Mouse (Mus musculus): ENCODE measurements at regions not wholly inside any gene's neighbourhood (a gene's known extent, or its start where the extent isn't known, plus 50 kb on each side); places are given as distances from the start of the nearest gene placed in this dataset.

DNA sequence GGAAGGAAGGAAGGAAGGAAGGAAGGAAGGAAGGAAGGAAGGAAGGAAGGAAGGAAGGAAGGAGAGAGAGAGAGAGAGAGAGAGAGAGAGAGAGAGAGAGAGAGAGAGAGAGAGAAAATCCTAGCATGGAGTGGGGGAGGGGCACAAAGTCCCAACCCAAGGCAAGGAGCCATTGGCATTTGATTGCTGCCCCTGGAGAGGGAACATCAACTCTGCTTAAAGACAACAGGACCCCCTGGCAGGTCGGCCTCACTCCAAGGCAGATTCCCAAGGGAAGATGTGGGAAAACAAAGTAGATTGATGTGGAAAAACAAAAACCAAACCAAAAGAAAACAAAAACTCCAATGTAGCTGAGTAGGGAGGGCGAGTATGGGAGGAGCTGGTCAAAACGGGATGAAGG, 49.9 kb upstream of the Fzd10 start:
- no peak for DNase-seq (ENCODE audit: low spot score in 2 of 2)

DNA sequence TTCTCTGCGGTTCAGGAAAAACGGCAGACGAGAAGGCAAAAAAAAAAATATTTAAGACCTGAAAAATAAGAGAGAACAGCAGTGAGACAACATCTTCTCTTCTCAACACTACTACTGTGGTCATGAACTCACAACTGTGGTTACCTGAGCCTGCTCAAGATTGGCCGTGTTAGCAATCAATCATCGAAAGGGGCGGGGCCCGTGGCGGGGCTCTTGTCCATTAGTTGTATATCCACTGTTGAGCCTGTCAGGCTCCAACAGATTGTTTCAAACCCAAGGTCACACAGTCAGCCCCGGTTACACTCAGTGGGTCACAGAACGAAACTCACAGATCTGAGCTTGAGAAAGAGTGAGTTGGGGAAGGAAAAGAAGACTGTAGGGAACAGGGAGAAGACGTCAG, 50.8 kb upstream of the Fzd10 start:
- DNase-seq (ENCODE audit: low spot score in 2 of 2), result no peak

DNA sequence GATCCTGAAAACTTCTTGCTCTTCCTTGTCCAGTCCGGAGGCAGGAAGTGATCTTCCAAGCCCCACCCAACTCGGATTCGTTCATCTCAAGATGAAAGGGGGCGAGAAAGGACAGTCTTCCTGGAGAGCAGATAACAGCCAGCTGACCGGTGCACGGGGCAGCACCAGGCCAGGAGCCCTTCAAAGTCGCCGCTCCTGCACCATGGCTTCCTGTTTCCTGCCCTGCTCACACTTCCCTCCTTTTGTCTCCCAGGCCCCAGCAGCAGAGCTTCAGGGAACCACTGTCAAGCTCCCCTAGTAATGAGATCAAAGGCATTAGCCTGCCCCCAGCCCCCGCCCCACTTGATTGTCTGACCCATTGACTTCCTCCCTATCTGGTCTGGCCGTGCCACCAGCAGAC, 58.6 kb upstream of the Fzd10 start:
- no peak for DNase-seq (ENCODE audit: low spot score in 2 of 2)

DNA sequence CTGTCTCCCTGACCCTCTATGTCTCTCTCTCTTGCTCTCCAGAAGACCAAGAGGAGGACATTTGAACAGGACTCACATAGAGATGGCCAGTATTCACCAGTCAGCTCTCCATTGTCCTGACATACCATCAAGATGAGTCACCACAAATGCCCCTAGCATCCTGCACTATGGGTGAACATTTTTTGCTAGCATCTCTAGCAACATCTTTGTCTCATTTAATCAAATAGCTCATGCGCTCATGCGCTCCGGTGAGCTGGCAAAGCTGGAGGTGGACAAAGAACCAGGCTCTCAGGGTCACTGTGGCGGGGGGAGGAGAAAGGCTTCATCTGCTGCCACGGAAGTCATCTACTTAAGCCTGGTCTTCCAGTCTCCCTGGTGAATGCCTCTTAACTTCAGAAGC, 62.0 kb upstream of the Fzd10 start:
- DNase-seq (ENCODE audit: low spot score in 2 of 2), result no peak

DNA sequence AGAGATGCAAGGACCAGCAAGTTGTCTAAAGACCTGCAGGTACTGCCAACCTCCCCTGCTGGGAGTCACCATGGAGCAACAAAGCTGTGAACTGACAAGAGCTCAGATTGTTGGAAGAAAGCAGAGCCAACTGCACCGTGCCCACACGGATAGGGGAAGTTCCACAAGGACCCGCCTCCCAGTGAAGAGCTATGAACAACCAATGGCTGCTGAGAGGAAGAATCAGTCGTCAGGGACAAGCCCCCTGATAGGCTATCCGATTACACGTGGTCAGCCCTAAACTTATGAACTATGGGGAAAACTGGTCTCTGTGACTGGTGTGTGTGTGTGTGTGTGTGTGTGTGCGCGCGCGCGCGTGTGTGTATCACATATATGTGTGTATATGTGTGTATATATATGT, 63.4 kb upstream of the Fzd10 start:
- no peak for DNase-seq (ENCODE audit: low spot score in 2 of 2)

DNA sequence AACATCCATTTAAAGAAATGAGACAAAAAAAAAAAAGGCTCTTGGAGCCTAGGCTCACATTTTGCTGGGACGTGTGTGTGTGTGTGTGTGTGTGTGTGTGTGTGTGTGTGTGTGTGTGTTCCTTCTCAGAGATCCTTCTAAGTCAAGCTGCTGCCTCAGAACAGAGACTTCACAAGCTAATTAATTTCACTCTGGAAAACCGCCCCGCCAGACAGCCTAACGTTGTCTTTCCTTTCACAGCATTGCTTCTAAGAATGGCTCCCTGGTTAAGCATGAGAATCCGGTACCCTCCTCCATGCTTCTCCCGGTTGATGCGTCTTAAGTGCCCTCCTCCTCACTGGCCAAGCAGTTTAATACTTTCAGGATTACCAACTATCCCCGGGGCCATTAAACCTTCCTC, 64.3 kb upstream of the Fzd10 start:
- no peak for DNase-seq (ENCODE audit: low spot score in 2 of 2)

DNA sequence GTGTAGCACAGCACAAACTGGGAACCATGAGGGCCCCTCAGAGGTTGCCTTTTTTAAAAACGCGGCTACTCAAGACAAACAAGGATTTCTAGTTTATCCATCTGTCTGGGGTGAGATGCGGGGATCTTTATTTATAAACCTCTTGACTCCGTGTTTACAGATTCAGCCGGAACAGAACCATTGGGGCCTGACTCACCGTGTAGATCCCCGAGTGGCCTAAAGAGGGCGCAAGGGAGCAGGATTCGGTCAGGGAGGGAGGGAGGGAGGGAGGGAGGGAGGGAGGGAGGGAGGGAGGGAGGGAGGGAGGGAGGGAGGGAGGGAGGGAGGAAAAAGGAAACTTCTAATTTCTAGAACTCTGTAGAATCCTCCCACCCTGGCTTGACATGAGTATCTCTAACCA, 73.4 kb upstream of the Fzd10 start:
- DNase-seq (ENCODE audit: low spot score in 2 of 2), result no peak

DNA sequence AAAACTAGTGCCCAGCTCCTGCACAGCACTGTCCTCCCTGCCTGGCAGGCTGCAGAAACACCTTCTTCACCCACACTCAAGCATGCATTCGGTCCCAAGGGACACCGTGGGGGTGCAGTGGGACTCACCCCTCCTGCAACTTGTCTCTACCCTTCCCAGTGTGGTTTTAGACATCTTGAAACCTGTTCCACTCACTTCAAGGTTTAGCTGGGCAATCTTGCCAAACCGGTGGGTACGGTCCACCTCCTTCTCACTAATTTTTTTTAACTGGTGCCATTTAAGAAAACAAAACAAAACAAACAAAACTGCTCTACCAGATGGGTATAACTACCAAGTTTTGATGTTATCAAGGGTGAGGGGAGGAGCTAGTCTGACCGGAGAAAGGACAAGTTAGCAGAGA, 74.2 kb upstream of the Fzd10 start:
- no peak for DNase-seq (ENCODE audit: low spot score in 2 of 2)

DNA sequence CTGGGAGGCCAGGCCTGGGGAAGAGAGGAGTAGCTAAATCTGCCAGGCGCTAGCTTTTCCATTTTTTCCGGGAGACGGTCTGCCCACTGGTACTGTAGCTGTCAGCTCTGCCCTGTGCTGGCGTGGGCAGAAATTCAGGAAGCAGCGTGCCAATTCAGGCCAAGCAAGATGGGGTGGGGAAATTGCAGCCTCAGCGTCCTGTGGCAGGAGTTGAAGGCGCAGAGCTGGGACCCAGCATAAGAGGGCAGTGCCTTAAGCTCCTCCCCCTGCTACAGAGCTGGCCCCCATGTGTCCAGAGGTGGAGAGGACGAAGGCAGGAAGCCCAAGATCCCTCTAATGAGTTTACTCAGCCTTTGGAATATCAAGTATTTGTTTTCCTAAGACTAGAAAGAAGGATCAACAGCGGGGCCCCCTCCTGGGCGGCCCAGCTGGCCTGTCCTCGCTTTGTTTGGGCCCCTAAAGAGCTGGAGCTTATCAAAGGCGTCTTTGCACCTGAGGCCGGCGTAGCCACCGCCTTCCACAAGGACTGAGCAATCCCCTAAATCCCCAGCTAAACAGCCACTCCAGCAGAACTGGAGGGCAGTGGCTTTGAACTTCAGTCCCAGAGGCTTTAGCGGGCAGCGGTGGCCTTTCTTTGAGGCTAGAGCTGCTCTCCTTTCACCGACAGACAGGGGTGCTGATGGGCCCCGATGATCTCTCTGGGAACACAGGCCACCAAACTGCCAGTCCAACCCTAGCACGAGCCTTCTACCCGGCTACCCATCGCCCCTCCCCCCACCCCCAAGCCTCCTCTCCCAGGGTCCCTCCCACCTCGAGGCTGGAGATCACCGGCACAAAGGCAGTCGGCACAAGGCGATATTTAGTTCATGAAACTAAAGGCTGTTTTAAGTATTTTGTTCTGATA, 76.0 kb upstream of the Fzd10 start:
- DNase-seq (ENCODE audit: low spot score in 2 of 2), result peak in 1 of 2 experiments; percentile 6

DNA sequence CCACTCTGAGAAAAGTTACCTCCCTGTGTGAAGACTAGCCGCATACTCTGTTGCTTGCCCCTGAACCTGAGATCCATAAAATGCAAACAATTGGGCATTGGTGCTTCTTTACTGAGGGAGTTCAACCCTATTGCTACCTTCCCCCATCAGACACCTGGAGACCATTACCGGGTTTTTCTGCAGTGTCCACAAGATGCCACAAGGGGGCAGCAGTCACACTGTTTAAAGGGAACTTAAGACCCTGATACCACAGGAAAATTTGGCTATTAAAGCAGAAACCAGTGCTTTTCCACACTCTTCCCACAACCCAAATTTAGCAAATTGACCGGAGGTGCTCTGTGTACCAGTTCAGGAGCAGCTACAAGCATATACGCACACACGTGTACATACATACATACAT, 78.0 kb upstream of the Fzd10 start:
- peak in 1 of 2 experiments; percentile 26 for DNase-seq (ENCODE audit: low spot score in 2 of 2)

DNA sequence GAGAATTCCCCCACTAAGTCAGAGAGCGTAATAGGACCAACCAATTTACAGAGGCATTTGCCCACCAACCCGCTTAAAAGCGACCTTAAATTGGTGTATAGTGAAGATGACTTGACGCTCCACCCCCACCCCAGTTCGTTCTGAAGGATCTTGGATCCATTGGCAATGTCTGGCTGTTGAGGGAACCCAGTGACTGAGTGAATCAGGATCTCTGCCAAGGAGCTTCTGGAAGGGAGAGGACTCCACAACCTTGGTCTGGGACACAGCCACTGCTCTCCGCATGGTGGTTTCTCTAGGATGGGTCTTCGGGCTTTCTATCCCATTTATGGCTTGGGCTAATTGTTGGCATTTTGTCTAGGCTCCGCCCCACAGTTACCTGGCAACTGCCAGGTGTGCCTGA, 83.3 kb upstream of the Fzd10 start:
- no peak for DNase-seq (ENCODE audit: low spot score in 2 of 2)

DNA sequence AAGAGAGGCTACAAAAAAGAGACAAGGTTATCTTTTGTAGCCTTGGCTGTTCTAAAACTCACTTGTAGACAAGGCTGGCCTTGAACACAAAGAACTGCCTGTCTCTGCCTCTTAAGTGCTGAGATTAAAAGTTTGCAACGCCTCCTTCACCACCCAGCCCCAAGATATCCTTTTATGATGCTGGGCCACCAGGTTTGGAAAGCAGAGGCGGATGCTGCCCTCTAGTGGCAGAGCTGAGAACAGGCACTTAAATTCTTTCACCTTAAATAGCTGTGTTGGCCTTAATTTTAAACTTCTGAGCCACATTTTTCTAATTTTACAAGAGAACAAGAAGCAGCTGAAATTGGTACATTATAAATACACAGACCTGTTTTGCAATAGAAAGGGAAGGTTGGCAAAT, 82.5 kb upstream of the Tmem132d start:
- no peak for DNase-seq (ENCODE audit: low spot score in 2 of 2)

DNA sequence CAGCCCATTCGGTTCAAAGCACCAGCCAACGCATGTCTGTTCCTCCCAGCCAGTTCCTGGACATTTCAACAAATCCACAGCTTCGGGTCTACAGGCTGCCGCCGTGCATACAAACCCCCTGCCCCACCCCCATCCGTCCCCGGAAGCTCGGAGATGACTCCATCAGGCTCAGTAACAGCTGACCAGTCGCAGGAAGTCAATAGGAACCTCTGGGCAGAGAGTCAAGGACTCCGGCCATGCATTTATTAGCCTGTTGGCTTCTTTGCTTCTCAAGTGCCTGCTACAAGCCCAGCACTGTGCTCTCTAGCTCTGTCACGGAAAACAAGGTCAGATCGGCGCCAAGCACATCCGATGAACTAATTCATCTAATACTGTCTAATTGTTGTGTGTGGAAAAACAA, 80.4 kb upstream of the Tmem132d start:
- DNase-seq (ENCODE audit: low spot score in 2 of 2), result no peak

DNA sequence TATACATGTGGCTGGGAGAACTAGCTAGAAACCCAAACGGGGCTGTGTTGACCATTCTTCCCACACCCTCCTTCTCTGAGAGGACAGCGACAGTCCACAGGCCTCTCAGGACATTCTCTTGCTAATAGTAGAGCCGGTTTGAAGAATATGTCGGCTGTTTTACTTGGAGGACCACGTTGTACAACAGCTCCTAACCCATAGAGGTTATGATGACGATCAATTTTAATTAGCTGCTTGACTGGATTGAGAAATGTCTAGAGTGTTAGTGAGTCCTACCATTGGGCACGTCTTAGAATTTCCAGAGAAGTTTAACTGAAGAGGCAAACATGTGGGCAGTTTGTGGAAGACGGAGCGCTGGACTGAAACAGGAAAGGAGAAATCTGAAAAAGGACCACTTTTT, 79.7 kb upstream of the Tmem132d start:
- no peak for DNase-seq (ENCODE audit: low spot score in 2 of 2)

DNA sequence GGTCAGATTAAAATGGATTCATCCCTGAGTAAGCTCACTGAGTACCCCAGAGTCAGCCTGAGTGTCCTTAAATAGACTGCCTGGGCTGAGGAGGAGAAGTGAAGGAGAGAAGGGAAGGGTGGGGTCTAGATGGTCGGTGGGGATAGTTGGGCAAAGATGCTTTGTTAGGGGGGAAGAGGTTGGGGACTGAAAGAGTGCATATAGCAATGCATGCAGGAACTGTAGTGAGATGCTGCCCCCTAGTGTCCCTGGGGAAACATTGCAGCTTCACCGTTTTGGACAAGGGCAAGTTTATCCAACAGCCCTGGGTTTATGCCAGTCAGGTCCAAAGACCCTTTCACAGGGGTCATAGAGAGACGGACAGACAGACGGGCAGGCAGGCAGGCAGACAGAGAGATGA, 71.6 kb upstream of the Tmem132d start:
- peak in 1 of 2 experiments; percentile 37 for DNase-seq (ENCODE audit: low spot score in 2 of 2)

DNA sequence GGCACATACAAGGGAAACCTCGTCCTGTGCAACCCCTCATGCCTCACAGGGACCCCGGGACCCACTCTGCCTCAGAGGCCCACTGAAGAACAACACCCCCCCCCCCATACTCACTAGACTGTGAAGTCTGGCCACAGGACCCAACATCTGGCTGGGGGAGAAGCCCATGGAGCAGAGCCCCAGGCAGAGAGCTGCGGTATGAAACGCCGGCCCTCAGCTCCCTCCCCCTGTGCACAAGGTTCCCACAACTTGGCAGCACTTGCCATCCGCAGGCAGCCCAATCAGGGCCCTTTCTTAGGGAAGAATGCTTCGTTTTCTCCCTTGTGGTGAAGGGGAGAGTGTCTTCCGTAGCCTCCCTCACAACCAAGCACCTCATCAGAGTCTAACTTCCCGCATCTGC, 66.6 kb upstream of the Tmem132d start:
- DNase-seq (ENCODE audit: low spot score in 2 of 2), result no peak

DNA sequence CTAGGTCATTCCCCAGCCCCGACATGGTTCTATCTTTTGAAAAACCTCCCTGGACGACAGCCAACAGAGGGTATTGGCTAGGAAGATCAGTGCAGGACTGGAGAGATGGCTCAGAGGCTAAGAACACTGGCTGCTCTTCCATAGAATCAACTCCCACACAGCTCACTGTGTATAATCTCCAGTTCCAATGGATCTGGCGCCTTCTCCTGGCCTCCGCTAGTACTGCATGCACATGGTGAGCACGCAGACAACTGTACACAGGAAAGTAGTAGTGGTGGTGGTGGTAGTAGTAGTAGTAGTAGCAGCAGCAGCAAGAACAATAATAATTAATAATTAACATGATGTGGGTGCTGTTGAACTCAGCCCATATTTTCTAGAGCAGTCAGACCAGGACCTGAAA, 66.2 kb upstream of the Tmem132d start:
- DNase-seq (ENCODE audit: low spot score in 2 of 2), result peak; percentile 52 to 55

DNA sequence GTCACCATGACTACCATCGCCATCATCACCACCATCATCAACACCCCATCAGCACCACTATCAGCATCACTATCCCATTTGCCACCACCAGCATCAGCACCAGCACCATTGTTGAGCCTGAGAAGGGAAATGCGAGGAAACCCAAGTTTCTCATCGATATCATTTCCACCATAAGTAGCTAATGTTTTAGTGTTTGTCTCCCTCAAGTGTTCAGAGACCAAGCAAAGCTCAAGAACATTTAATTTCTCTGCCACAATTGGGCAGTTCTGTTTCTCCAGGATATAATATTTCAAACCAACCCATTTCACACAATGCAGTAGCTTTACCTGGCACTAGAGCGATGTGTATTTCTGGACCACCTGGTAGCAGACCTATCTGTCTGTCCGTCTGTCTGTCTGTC, 59.7 kb upstream of the Tmem132d start:
- no peak for DNase-seq (ENCODE audit: low spot score in 2 of 2)

DNA sequence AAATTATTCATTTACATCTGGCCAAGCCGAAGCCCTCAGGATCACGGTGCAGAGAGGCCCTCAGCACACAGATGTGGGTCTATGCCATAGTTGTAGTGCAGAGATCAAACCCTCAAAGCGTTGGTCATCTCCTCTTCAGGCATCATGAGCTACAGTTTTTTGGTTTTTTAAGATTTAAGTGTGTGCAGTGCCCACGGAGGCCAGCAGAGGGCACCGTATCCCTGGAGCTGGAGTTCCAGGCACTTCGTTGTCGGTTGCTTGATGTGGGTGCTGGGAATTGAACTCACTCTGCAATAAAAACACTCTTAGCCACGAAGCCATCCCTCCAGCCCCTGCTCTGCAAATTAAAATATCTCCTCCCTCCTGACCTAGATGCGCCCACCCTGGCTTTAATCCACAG, 58.3 kb upstream of the Tmem132d start:
- peak in 1 of 2 experiments; percentile 43 for DNase-seq (ENCODE audit: low spot score in 2 of 2)

DNA sequence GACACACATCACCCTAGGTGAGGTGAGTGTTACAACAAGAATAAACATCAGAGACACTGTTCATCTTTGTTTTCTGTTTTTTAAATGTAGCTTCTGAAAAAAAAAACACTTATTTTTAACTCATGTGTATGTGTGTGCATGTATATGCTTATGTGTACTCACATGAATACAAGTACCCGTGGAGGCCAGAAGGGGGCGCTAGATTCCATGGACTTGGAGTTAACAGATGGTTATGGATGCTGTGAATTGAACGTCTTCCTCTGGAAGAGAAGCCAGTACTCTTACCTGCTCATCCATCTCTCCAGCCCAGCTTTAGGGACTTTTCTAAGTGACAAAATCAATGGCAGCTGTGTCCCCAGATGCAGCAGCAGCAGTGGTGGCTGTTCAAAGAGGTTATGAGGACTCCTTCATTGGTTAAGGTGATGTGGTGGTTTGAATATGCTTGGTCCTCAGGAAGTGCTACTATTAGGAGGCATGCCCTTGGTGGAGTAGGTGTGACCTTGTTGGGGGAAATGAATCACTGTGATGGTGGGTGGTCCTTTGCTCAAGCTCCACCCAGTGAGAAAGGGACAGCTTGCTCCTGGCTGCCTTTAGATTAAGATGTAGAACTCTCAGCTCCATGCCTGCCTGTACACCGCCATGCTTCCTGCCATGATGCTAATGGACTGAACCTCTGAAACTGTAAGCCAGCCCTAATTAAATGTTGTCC, 56.1 kb upstream of the Tmem132d start:
- no peak for DNase-seq (ENCODE audit: low spot score in 2 of 2)

DNA sequence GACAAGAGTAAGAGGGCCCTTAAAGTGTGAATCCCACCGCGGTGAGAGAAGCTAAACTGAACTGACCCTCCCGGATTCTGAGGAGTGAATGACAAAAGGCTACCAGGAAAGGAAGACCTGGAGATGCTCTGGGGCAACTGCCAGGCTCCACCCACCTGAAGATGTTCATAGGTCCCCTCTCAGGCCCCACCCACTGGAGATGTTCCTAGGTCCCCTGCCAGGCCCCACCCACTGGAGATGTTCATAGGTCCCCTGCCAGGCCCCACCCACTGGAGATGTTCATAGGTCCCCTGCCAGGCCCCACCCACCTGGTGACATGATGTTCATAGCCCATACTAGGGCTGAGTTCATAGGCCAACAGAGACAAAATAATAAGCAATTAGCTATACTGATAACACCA, 54.5 kb upstream of the Tmem132d start:
- no peak for DNase-seq (ENCODE audit: low spot score in 2 of 2)

DNA sequence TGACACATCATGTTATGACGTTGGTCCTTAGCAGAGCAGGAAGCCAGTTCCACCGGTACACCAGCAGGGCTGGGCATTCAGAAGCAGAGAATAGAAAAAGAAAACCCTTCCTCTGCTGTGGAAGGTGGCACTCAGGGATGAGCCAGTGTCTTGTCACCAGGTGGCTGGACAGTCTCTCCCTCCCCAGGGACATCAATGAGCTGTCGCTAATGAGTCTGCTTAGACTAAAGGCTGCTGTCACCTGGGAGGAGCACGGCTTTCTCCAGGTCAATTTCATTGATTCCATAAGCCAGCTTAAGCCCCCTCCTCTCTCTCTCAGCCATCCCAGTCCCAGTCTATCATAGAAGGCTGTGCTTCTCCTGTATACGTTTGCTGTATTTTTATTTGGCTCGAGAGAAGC, 51.2 kb upstream of the Tmem132d start:
- DNase-seq (ENCODE audit: low spot score in 2 of 2), result no peak

DNA sequence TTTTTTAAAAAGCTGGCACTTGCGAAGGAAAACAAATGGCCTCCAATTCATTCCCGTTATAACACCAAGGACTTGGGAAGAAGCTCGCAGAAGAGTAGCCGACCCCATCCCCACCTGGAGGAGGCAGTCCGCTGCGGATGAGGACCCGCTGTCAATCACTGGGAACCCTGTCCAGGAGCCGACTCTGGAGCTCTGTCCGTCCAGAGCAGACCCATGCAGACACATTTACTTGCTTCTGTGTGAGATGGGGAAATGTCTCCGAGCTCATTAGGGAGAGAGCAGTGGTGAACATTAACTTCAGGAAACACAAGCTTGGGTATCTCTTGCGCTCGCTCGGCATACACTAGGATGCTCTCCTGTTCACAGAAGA, 50.5 kb upstream of the Tmem132d start:
- no peak for DNase-seq (ENCODE audit: low spot score in 2 of 2)

Measured in frontal cortex, postnatal 25 days (tissue).